Mouse (Mus musculus): ENCODE data around the gene Borcs6.

Borcs6 gene

DNA sequence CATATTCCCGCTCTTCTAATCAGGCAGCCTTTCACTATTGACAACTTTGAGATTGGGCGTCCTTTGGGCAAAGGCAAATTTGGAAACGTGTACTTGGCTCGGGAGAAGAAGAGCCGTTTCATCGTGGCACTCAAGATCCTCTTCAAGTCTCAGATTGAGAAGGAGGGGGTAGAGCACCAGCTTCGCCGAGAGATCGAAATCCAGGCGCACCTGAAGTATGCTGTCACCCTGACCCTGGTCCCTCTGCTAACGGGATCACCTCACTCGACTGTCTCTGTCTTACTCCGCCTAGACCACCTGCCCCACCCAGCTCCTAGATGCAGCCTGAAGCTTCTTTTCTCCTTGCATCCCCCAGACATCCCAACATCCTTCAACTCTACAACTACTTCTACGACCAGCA is 11.4 kb upstream of the Borcs6 start:
- in situ Hi-C loops (cut with MboI, MseI), result no loop called here

GRCm38 (mm10) chr11:69050748-69051147 is 8.8 kb upstream of the Borcs6 start:
- in situ Hi-C loops (cut with MboI, MseI), result no loop called here

- in situ Hi-C loops (cut with MboI, MseI), result no loop called here
Measured at GRCm38 (mm10) chr11:69051771-69052170, 7.7 kb upstream of the Borcs6 start.

DNA sequence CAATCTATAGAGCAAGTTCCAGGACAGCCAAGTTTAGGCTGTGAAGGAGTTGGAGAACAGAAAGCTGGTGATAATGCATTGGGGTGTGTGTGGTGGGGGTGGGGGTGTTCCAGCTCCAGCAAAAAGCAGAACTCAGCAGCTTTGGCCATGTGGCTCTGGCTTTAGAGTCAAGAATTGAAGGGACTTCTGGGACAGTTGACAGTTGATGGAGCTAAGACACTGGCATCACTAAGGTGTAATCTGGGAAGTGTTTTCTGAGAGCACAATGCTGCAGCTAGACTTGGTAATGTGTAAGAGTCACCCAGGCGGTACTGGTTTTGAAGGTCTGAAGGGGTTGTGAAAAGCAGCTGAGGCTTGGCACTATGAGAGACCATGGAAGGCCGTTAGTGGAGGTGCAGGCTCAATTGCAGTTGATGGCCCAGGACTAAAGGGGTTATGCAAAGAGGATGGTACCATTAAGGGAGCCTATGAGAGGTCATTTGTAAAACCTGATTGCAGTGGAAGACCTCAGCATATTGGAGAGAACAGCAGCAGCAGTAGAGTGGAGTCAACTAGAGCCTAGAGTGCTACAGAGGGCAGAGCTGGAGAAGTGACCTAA is 6.6 kb upstream of the Borcs6 start:
- in situ Hi-C loops (cut with MboI, MseI), result no loop called here

GRCm38 (mm10) chr11:69053848-69054247 is 5.7 kb upstream of the Borcs6 start:
- in situ Hi-C loops (cut with MboI, MseI), result no loop called here

DNA sequence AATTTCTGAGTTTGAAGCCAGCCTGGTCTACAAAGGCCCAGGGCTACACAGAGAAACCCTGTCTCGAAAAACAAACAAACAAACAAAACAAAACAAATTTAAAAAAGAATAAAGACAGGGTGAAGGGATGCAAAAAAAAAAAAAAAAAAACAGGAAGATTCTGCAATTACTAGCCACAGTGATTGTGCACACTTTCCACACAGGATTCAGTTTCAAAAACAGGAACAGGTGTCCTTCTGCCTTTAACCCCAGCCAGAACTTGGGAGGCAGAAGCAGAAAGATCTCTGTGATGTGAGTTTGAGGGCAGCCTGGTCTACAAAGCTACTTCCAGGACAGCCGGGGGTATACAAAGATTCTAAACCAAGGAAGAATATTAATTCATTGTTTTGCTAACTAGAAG is 1.3 kb upstream of the Borcs6 start:
- in situ Hi-C loops (cut with MboI, MseI), result no loop called here

DNA sequence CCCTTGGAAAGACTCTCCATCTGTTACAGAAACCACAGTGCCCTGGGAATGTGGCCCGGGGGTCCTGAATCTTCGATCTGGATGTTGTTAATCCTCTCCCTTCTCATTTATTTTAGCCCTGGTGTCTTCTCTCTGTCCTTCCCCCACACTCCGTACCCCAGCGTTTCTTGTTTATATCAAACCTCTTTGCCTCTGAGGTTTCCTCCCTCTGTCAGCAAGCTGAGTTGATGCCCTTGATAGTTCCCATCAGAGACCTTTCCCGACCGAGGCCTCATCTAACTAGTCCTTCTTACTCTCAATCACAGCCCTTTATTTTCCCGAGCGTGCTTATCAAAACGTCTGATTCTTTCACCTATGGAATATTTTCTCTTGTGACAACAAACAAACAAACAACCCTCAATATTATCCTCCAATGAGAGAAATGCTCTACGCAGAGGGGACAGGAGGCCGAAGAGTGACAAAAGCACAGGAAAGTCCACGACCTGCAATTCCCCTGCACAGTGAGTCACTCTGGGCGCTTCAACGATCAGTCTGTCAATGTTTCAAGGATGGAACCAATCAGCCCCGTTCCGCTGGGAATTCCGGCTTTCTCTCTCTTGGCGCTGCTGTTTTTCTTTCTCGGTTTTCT is 674 bp upstream of the Borcs6 start:
- in situ Hi-C loops (cut with MboI, MseI), result no loop called here

GRCm38 (mm10) chr11:69059975-69060411 is 476 bp downstream of the Borcs6 start:
- in situ Hi-C loops (cut with MboI, MseI), result loop anchor here (5.0 kb wide), 1 partner anchor 62 kb away; the partner anchor contains the start of genes 9130213A22Rik and Hes7

DNA sequence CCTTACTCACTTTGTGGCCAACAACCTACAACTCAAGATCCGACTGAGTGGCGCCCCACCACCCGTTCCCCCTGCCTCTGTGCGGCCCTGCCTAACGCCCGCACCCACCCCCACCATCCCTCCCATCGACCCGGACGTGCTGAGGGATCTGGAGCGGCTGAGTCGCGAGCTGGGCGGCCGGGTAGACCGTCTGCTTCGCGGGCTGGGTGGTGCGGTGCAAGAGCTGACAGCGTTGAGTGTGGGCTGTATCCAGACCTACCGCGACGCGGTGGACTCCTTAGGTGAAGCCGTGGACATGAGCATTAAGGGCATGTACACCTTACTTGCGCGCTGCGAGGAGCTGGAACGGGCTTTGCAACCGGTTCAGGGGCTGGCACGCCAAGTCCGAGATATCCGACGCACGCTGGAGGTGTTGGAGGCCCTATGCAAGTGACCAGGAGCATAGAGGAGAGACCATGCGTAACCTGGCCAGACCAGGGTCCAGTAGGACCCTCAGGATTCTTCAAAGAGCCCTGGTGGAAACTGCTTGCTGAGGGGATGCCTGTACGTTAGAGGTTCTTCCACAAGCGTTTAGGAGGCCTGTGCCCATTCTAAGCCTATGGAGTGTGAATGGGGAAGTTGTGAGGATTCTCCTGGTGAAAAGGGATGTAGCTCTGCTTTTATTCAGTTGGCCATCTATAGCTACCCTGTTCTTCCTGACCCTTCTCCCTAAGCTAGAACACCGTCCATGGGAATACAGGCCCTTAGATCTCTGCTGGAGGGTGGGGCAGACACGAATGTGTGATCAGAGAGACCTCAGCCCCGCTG is 1.1 kb downstream of the Borcs6 start:
- in situ Hi-C loops (cut with MboI, MseI), result loop anchor here (5.0 kb wide), 1 partner anchor 62 kb away; the partner anchor contains the start of genes 9130213A22Rik and Hes7

DNA sequence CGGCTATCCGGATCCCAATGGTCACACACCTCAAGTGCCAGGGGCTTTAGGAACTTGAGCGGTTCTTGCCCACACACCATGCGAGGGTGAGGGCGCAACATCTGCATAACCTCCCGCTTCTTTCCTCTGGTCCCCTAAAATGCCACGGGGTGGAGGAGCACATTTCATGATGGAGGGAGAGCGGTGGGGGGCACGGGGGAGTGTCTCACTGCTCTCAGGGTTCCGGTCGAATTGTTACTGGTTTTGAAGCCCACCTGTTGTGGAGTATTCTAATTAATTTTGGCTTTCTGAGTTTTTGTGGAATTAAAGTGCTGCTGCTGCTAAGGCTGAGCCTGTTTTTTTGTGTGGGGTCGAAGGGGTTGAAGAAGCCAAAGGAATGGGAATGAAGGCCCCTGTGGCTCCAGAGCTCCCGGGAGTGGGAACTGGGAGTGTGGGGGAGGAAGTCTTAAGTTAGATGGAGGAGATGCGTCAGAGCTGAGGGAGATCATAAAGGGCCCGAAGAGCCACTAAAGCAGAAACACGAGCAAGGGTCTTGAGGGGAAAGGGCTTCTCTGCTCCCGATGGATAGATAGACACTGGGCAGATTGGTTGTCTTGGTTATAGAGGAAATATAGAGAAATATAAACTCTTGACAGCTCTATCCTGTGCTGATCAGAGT is 1.9 kb downstream of the Borcs6 start:
- in situ Hi-C loops (cut with MboI, MseI), result loop anchor here (5.0 kb wide), 1 partner anchor 61 kb away; the partner anchor contains the start of genes 9130213A22Rik and Hes7

- in situ Hi-C loops (cut with MboI, MseI), result loop anchor here (5.0 kb wide), 1 partner anchor 60 kb away; the partner anchor contains the start of genes 9130213A22Rik and Hes7
Measured at GRCm38 (mm10) chr11:69062194-69062760, 2.8 kb downstream of the Borcs6 start.

DNA sequence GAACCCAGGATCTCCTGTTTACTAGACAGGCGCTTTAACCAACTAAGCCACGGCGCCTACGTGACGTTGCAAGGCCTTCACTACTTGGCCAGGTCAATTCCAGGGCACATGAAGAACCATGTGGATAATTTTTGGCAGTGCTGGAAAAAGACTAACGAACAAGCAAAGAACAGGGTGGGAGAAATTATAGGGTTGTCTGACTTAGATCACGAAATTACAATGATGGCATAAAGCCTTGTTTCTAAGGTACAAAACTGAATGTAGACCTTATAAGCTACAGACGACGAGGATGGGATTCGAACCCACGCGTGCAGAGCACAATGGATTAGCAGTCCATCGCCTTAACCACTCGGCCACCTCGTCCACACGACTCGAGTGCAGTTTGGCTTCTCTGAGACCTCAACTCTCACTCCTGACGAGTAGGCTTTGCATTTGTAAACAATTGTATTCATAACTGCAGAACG is 3.3 kb downstream of the Borcs6 start:
- in situ Hi-C loops (cut with MboI, MseI), result loop anchor here (5.0 kb wide), 1 partner anchor 60 kb away; the partner anchor contains the start of genes 9130213A22Rik and Hes7

DNA sequence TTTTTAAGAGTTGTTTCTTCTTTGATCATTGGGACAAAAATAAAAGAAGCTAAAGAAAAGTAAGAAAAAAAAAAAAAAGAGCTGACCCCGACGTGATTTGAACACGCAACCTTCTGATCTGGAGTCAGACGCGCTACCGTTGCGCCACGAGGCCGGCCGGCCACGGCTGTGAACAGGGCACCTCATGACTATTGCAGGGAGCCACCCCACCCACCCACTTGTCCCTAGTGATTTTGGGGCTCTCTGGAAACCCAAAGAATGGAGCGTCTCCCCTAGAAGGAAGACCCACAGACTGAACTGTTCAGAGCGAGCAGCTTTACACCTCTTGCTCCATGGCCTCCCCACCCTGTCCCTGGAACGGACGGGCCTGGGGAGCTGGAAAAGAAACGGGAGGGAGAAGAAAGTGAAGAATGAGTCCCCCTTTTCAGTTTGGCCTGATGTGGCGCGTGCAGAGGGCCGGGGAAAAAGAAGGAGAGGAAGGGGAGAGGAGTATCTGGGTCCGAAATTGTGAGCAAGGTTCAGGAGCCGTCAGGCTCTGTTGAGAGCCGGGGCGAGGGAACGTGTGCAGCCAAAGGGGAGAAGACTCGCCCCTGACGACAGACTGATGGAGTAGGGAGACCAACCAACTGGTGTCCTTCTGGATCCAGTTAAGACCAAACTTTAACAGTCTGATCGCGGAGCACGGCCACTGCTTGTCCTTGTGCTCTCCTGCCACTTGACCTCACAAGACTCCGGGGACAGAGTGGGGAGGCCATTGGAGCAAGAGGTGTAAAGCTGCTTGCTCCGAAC is 4.1 kb downstream of the Borcs6 start:
- in situ Hi-C loops (cut with MboI, MseI), result loop anchor here (5.0 kb wide), 1 partner anchor 59 kb away; the partner anchor contains the start of genes 9130213A22Rik and Hes7

- in situ Hi-C loops (cut with MboI, MseI), result loop anchor here (5.0 kb wide), 1 partner anchor 58 kb away; the partner anchor contains the start of genes 9130213A22Rik and Hes7
Measured at GRCm38 (mm10) chr11:69064259-69065133, 5.0 kb downstream of the Borcs6 start.

DNA sequence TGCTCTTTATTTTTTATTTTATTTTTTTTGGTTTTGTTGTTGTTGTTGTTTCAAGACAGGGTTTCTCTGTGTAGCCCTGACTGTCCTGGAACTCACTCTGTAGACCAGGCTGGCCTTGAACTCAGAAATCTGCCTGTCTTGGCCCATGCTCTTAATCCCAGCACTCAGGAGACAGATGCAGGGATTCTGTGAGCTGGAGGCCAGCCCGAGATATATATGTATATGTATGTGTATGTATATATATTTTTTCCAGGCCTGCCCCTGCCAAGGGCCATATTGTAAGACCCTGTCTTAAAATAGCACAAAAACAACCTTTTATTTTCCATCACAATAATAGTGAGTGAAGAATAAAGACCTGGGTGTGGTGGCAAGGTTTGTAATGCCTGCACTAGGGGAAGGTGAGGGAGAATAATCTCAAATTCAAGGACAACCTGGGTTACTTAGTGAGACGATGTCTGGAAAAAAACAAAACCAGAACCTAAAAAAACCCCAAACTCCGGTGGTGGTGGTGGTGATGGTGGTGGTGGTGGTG is 5.9 kb downstream of the Borcs6 start:
- in situ Hi-C loops (cut with MboI, MseI), result no loop called here

DNA sequence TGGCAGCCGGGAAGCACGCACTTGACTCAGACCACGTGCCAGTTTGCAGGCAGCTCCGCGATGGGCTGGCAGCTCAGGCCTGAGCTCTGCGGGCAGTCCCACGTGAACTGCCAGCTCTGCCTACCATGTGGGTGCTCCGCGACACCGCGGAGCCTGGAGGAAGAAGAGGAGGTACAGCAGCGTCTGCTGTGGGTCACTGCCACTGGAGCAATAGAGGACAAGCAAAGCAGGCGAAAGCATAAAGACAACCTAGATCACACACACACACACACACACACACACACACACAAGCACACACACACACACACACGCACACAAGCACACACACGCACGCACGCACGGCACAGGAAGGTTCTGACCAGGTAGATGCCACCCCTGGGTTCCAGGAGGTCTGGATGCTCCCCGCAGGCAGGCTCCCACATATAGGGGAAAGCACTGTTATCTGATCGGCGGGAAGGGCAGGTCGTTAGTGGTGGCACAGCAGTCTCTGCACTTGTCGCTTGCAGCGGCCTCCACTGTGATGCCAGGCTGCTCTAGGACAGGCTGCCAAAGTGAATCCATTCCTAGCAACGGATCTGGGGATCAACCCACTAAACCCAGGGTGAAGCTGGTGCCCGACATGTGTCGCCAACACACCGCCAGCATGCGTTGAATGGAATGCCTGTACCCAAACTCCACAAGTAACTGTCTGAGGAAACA is 6.8 kb downstream of the Borcs6 start:
- in situ Hi-C loops (cut with MboI, MseI), result no loop called here

- in situ Hi-C loops (cut with MboI, MseI), result no loop called here
Measured at GRCm38 (mm10) chr11:69066956-69067355, 7.4 kb downstream of the Borcs6 start.

- in situ Hi-C loops (cut with MboI, MseI), result no loop called here
Measured at GRCm38 (mm10) chr11:69067601-69068000, 8.1 kb downstream of the Borcs6 start.

Data from regulatory T cell (primary cell).